Comparison of ENCODE assay signal across 8 mouse cellular contexts in the genomic region with DNA sequence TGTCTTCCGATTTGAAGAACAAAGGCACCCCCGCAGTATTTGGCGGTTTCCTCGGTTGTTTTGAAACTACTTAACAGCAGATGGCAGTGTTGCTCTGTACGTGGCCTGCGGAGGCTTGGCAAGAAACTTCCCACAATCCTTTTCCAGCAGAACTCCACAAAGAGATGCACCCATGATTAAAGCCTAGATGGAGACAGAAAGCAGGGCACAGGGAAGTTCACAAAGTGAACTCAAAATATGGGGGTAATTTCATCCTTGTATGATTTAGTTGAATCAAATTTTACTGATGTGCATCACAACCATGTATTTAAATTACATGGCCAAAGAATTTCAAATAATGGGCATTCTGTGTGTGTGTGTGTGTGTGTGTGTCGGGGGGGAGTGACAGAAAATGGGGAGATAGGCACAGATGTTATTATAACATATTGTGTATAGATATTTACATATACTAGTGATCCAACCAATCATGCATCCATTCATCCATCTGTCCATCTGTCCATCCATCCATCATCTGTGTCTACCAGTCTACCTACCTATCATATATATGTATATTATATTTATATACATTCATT.
A peak's percentile ranks its signal among the peaks of the same experiment; 100 is the strongest.
DNase-seq lines count a peak whose midpoint lies in the region; ATAC-seq and TF ChIP-seq lines count a peak whose summit lies in the region.

No protein-coding gene starts in this region.

- no peak overlapping the region for H3K9ac ChIP-seq in embryonic facial prominence, embryonic 12.5 days
- H3K9ac ChIP-seq in heart, embryonic 12.5 days: peak overlapping the region; percentile 45; the same call in 1 of the 2 replicates
- 0 out of 2 replicates have a peak overlapping the region, but pooled peaks have one; percentile 50 for H3K9ac ChIP-seq in kidney, postnatal 0 days (ENCODE audit: low read depth, low read length)
- no peak overlapping the region for H3K9ac ChIP-seq in liver, adult 2 months (ENCODE audit: low read depth, low read length)

- H3K79me3 ChIP-seq in C2C12 (ENCODE audit: low read depth): no peaks in the 10 kb centered on the region

- H3K27ac ChIP-seq in embryonic facial prominence, embryonic 12.5 days: no peak overlapping the region
- no peak overlapping the region for H3K27ac ChIP-seq in heart, embryonic 12.5 days (ENCODE audit: poor library complexity, severe bottlenecking)
- no peak overlapping the region for H3K27ac ChIP-seq in kidney, postnatal 0 days
- H3K27ac ChIP-seq in liver, adult 2 months (replicated peaks; ENCODE audit: insufficient read depth, low read depth, low read length): no peak overlapping the region

- TF ChIP-seq CTCF in C2C12 (IDR thresholded peaks at IDR 0.05; ENCODE audit: control insufficient read depth, insufficient read depth, insufficient read length): peak; percentile 20
- TF ChIP-seq CTCF in kidney, postnatal 0 days (IDR thresholded peaks at IDR 0.05; ENCODE audit: low read depth): peak; percentile 83
- TF ChIP-seq CTCF in liver, adult 2 months (IDR thresholded peaks at IDR 0.05; ENCODE audit: low read depth, low read length): peak; percentile 60; the same call in 1 of the 2 replicates

- no peak for TF ChIP-seq POLR2A in liver, adult 2 months (IDR thresholded peaks at IDR 0.05; ENCODE audit: extremely low read depth, insufficient read depth, low read length)
- TF ChIP-seq POLR2A in myocyte (IDR thresholded peaks at IDR 0.05; ENCODE audit: insufficient read length, low read depth): no peak

- ATAC-seq in embryonic facial prominence, embryonic 12.5 days (ENCODE audit: insufficient number of reproducible peaks, insufficient read depth, low FRiP score, low TSS enrichment): no peak
- no peak for ATAC-seq in heart, embryonic 12.5 days (ENCODE audit: insufficient number of reproducible peaks, low FRiP score)
- 0 out of 2 replicates have a peak, but pooled peaks have one; percentile 43 for ATAC-seq in kidney, postnatal 0 days (replicated peaks; ENCODE audit: low FRiP score, low read depth)

- H3K79me2 ChIP-seq in C2C12 (ENCODE audit: control insufficient read depth, insufficient read depth) (no peaks in the 10 kb centered on the region), myocyte (ENCODE audit: control insufficient read depth, insufficient read depth) (no peaks in the 10 kb centered on the region)
- no peaks in the 10 kb centered on the region for H3K79me2 ChIP-seq in liver, adult 2 months (ENCODE audit: control insufficient read depth, insufficient read depth, low read length)

- no peak overlapping the region for H3ac ChIP-seq in C2C12 (ENCODE audit: control insufficient read depth, insufficient read length, low read depth)
- no peak overlapping the region for H3ac ChIP-seq in myocyte (ENCODE audit: control insufficient read depth, insufficient read length)

- H3K27me3 ChIP-seq in C2C12 (ENCODE audit: control insufficient read depth, insufficient read depth, insufficient read length) (no peaks in the 10 kb centered on the region), myocyte (ENCODE audit: control insufficient read depth, insufficient read depth, insufficient read length) (no peaks in the 10 kb centered on the region)
- H3K27me3 ChIP-seq in embryonic facial prominence, embryonic 12.5 days: peaks cover 11% of the 10 kb centered on the region; the same call in 1 of the 2 replicates
- no peaks in the 10 kb centered on the region for H3K27me3 ChIP-seq in heart, embryonic 12.5 days (replicated peaks)
- H3K27me3 ChIP-seq in kidney, postnatal 0 days (ENCODE audit: insufficient read depth, low read length): no peaks in the 10 kb centered on the region
- no peaks in the 10 kb centered on the region for H3K27me3 ChIP-seq in liver, adult 2 months (ENCODE audit: control insufficient read depth, insufficient read depth, low read length)

- H3K36me3 ChIP-seq in C2C12 (ENCODE audit: control insufficient read depth, insufficient read depth) (no peaks in the 10 kb centered on the region), myocyte (ENCODE audit: control insufficient read depth, insufficient read depth) (no peaks in the 10 kb centered on the region)
- no peaks in the 10 kb centered on the region for H3K36me3 ChIP-seq in embryonic facial prominence, embryonic 12.5 days
- H3K36me3 ChIP-seq in heart, embryonic 12.5 days: no peaks in the 10 kb centered on the region
- H3K36me3 ChIP-seq in kidney, postnatal 0 days (ENCODE audit: insufficient read depth, low read length): no peaks in the 10 kb centered on the region
- H3K36me3 ChIP-seq in liver, adult 2 months (ENCODE audit: control insufficient read depth, insufficient read depth, low read length): no peaks in the 10 kb centered on the region

- H3K4me3 ChIP-seq in C2C12 (ENCODE audit: insufficient read depth, poor library complexity, severe bottlenecking) (no peak overlapping the region), myocyte (peak overlapping the region; percentile 16)
- peak overlapping the region; percentile 39 for H3K4me3 ChIP-seq in embryonic facial prominence, embryonic 12.5 days
- H3K4me3 ChIP-seq in heart, embryonic 12.5 days: peak overlapping the region; percentile 48
- H3K4me3 ChIP-seq in kidney, postnatal 0 days (replicated peaks; ENCODE audit: low read depth, low read length): peak overlapping the region; percentile 48
- H3K4me3 ChIP-seq in liver, adult 2 months (ENCODE audit: insufficient read depth, low read depth, low read length): no peak overlapping the region

- 0 out of 2 replicates have a peak, but pooled peaks cover 5% of the 10 kb centered on the region for H3K4me1 ChIP-seq in embryonic facial prominence, embryonic 12.5 days
- H3K4me1 ChIP-seq in heart, embryonic 12.5 days (replicated peaks): no peaks in the 10 kb centered on the region
- H3K4me1 ChIP-seq in kidney, postnatal 0 days (replicated peaks; ENCODE audit: insufficient read depth, low read length): no peaks in the 10 kb centered on the region
- no peaks in the 10 kb centered on the region for H3K4me1 ChIP-seq in liver, adult 2 months (ENCODE audit: control insufficient read depth, insufficient read depth, low read length)

- peak; percentile 25 for DNase-seq in adrenal gland, postnatal 25 days
- peak; percentile 90 for DNase-seq in kidney, postnatal 0 days (ENCODE audit: low spot score)
- peak; percentile 45 for DNase-seq in liver, adult 2 months (ENCODE audit: extremely low read depth, low read depth, low spot score)
- DNase-seq in testis, postnatal 14 days (ENCODE audit: low spot score): peak; percentile 28

- H3K4me2 ChIP-seq in embryonic facial prominence, embryonic 12.5 days (replicated peaks): peak overlapping the region; percentile 66
- peak overlapping the region; percentile 75 for H3K4me2 ChIP-seq in heart, embryonic 12.5 days
- peak overlapping the region; percentile 92 for H3K4me2 ChIP-seq in kidney, postnatal 0 days (ENCODE audit: low read length)
- H3K4me2 ChIP-seq in myocyte (ENCODE audit: low read depth): peak overlapping the region; percentile 99

- H3K9me3 ChIP-seq in embryonic facial prominence, embryonic 12.5 days: no peaks in the 10 kb centered on the region
- H3K9me3 ChIP-seq in heart, embryonic 12.5 days (replicated peaks): no peaks in the 10 kb centered on the region
- no peaks in the 10 kb centered on the region for H3K9me3 ChIP-seq in kidney, postnatal 0 days (replicated peaks; ENCODE audit: low read length)

- 15% methylated on average over 7 of the region's 7 CpGs for WGBS in embryonic facial prominence, embryonic 12.5 days
- WGBS in heart, embryonic 12.5 days: 15% methylated on average over 7 of the region's 7 CpGs
- WGBS in kidney, postnatal 0 days: 15% methylated on average over 7 of the region's 7 CpGs
- 11% methylated on average over 7 of the region's 7 CpGs for WGBS in liver, adult 2 months

TF ChIP-seq in C2C12, 6 proteins besides CTCF, POLR2A, EP300 and RAD21:
- no peak for TF ChIP-seq MYOG (IDR thresholded peaks at IDR 0.05; ENCODE audit: control insufficient read depth, extremely low read depth, insufficient read length)
- no peak for TF ChIP-seq FOSL1 (IDR thresholded peaks at IDR 0.05; ENCODE audit: insufficient read depth, low read length, poor library complexity, severe bottlenecking)
- TF ChIP-seq MAX (IDR thresholded peaks at IDR 0.05): no peak
- no peak for TF ChIP-seq CEBPB (IDR thresholded peaks at IDR 0.05; ENCODE audit: low read depth)
- TF ChIP-seq MYOD1 (IDR thresholded peaks at IDR 0.05; ENCODE audit: control insufficient read depth, insufficient read length, low read depth): no peak
- no peak for TF ChIP-seq USF1 (IDR thresholded peaks at IDR 0.05; ENCODE audit: low read depth)
TF ChIP-seq in C2C12: peak in this region for 0.

TF ChIP-seq in myocyte, 11 proteins besides CTCF, POLR2A, EP300 and RAD21:
- TF ChIP-seq E2F4 (IDR thresholded peaks at IDR 0.05; ENCODE audit: insufficient read depth): no peak
- no peak for TF ChIP-seq MAX (IDR thresholded peaks at IDR 0.05; ENCODE audit: low read depth)
- TF ChIP-seq SRF (IDR thresholded peaks at IDR 0.05; ENCODE audit: control insufficient read depth, insufficient read length, low read depth): no peak
- no peak for TF ChIP-seq CEBPB (IDR thresholded peaks at IDR 0.05; ENCODE audit: insufficient read depth, poor library complexity, severe bottlenecking)
- TF ChIP-seq TCF3 (IDR thresholded peaks at IDR 0.05; ENCODE audit: insufficient read length, low read depth): no peak
- no peak for TF ChIP-seq REST (IDR thresholded peaks at IDR 0.05; ENCODE audit: insufficient read depth, insufficient read length)
- no peak for TF ChIP-seq USF1 (IDR thresholded peaks at IDR 0.05; ENCODE audit: low read depth)
- no peak for TF ChIP-seq TCF12 (IDR thresholded peaks at IDR 0.05; ENCODE audit: insufficient read depth, poor library complexity, severe bottlenecking)
- TF ChIP-seq MYOD1 (IDR thresholded peaks at IDR 0.05; ENCODE audit: control insufficient read depth in 1 of 3, insufficient read length in 2 of 3, low read depth in 2 of 3): no peak
- TF ChIP-seq MYOG (IDR thresholded peaks at IDR 0.05; ENCODE audit: control insufficient read depth in 1 of 3, insufficient read depth in 1 of 3, insufficient read length in 2 of 3, low read depth in 2 of 3): no peak
- no peak for TF ChIP-seq POLR2AphosphoS2 (IDR thresholded peaks at IDR 0.05; ENCODE audit: insufficient read length, low read depth)

Comparison
In these comparisons a context has a peak if more than half of its experiments do, and no peak if none do; other contexts are left out.
1. H3K4me3 ChIP-seq: peak in embryonic facial prominence, embryonic 12.5 days (single experiment), heart, embryonic 12.5 days (single experiment), kidney, postnatal 0 days (single experiment) and myocyte (single experiment); none in C2C12 (single experiment) and liver, adult 2 months (single experiment).
2. CTCF ChIP-seq: peak in every context shown above with its lines; median percentile 83 in kidney, postnatal 0 days; 60 in liver, adult 2 months; 20 in C2C12.
3. DNase-seq: peak in every context shown above with its lines; median percentile 90 in kidney, postnatal 0 days; 45 in liver, adult 2 months; 28 in testis, postnatal 14 days; 25 in adrenal gland, postnatal 25 days.
4. H3K9ac ChIP-seq: peak in heart, embryonic 12.5 days (single experiment) and kidney, postnatal 0 days (single experiment); none in embryonic facial prominence, embryonic 12.5 days (single experiment) and liver, adult 2 months (single experiment).
5. Peak in every context shown above with its lines, with median percentiles within 50 percentile points of each other: H3K4me2 ChIP-seq.